Mouse (Mus musculus): ENCODE results near the gene Prdm16.

GRCm38 (mm10) chr4:154549961-154550393 is 86.7 kb downstream of the Prdm16 start:
- TF ChIP-seq POLR2A (IDR thresholded peaks at IDR 0.05; ENCODE audit: low read depth, low read length) (no peak), MAZ (IDR thresholded peaks at IDR 0.05; ENCODE audit: low read depth, low read length) (no peak), EP300 (IDR thresholded peaks at IDR 0.05; ENCODE audit: low read length) (no peak)
